Mouse (Mus musculus): Measurements from ENCODE around the gene Tbc1d8. TPM values are rescaled to one million over a fixed set of nuclear protein-coding genes. Genes with fewer than 3 reads are reported as not detected.

The Tbc1d8 gene
- total and polyA plus RNA-seq, 3 experiments: 1.5 to 2.4 TPM; not detected in 1

- H3K79me2 ChIP-seq (ENCODE audit: control insufficient read depth, insufficient read depth, low read length, poor library complexity): no peaks in the 10 kb centered on the region
- TF ChIP-seq HCFC1 (IDR thresholded peaks at IDR 0.05; ENCODE audit: low read depth, low read length) (no peak), SMC3 (IDR thresholded peaks at IDR 0.05; ENCODE audit: low read depth, low read length) (no peak), GATA1 (IDR thresholded peaks at IDR 0.05; ENCODE audit: low read depth, low read length) (no peak), SIN3A (IDR thresholded peaks at IDR 0.05; ENCODE audit: low read length) (no peak), POLR2A (IDR thresholded peaks at IDR 0.05; ENCODE audit: control insufficient read depth in 1 of 2, insufficient read depth in 1 of 2, low read depth in 1 of 2, low read length in 2 of 2, poor library complexity in 1 of 2) (no peak), POLR2AphosphoS5 (IDR thresholded peaks at IDR 0.05; ENCODE audit: borderline replicate concordance, low read depth, low read length) (no peak), ZKSCAN1 (IDR thresholded peaks at IDR 0.05; ENCODE audit: low read depth, low read length) (no peak), RCOR1 (IDR thresholded peaks at IDR 0.05; ENCODE audit: low read depth, low read length) (no peak), ELF1 (IDR thresholded peaks at IDR 0.05; ENCODE audit: low read depth, low read length) (no peak), MYB (IDR thresholded peaks at IDR 0.05; ENCODE audit: low read depth, low read length) (no peak), MAZ (IDR thresholded peaks at IDR 0.05; ENCODE audit: low read depth, low read length) (no peak), ZMIZ1 (IDR thresholded peaks at IDR 0.05; ENCODE audit: low read depth, low read length) (no peak), ZNF384 (IDR thresholded peaks at IDR 0.05; ENCODE audit: low read depth, low read length) (no peak)
- H3K27ac ChIP-seq (ENCODE audit: control insufficient read depth, low read depth, low read length): no peak overlapping the region
- H3K9ac ChIP-seq (ENCODE audit: control insufficient read depth, low read depth, low read length, poor library complexity, severe bottlenecking): no peak overlapping the region
- H3K9me3 ChIP-seq (replicated peaks; ENCODE audit: insufficient read depth, low read length): no peaks in the 10 kb centered on the region
- no peak overlapping the region for H3K4me3 ChIP-seq (ENCODE audit: control insufficient read depth in 1 of 2, insufficient read depth in 1 of 2, low read depth in 2 of 2, low read length in 2 of 2)
- peaks cover 3 to 14% of the 10 kb centered on the region in 2 experiments for H3K4me1 ChIP-seq (ENCODE audit: control insufficient read depth in 1 of 2, insufficient read depth in 2 of 2, low read length in 2 of 2)
- no peaks in the 10 kb centered on the region for H3K27me3 ChIP-seq (ENCODE audit: control insufficient read depth in 1 of 2, insufficient read depth in 2 of 2, low read length in 2 of 2)
- no peak for DNase-seq (ENCODE audit: low read depth, low spot score)
- peaks cover 0 to 15% of the 10 kb centered on the region in 2 experiments; a peak in 2 of 4 replicates for H3K36me3 ChIP-seq (ENCODE audit: control insufficient read depth in 1 of 2, insufficient read depth in 2 of 2, low read length in 2 of 2)
Measured at GRCm38 (mm10) chr1:39394096-39394495, 84.5 kb downstream of the Tbc1d8 start.

GRCm38 (mm10) chr1:39393217-39393867 lies 85.2 kb downstream of the Tbc1d8 start:
- DNase-seq (ENCODE audit: low read depth, low spot score): peak; percentile 77
- Histone ChIP-seq H3K27ac (ENCODE audit: control insufficient read depth, low read depth, low read length) (no peak overlapping the region), H3K36me3 (ENCODE audit: control insufficient read depth in 1 of 2, insufficient read depth in 2 of 2, low read length in 2 of 2) (peaks cover 0 to 20% of the 10 kb centered on the region in 2 experiments; a peak in 2 of 4 replicates), H3K4me1 (ENCODE audit: control insufficient read depth in 1 of 2, insufficient read depth in 2 of 2, low read length in 2 of 2) (peaks cover 5 to 20% of the 10 kb centered on the region in 2 experiments), H3K4me3 (ENCODE audit: control insufficient read depth in 1 of 2, insufficient read depth in 1 of 2, low read depth in 2 of 2, low read length in 2 of 2) (no peak overlapping the region), H3K79me2 (ENCODE audit: control insufficient read depth, insufficient read depth, low read length, poor library complexity) (no peaks in the 10 kb centered on the region), H3K9ac (ENCODE audit: control insufficient read depth, low read depth, low read length, poor library complexity, severe bottlenecking) (no peak overlapping the region), H3K27me3 (ENCODE audit: control insufficient read depth in 1 of 2, insufficient read depth in 2 of 2, low read length in 2 of 2) (no peaks in the 10 kb centered on the region), H3K9me3 (replicated peaks; ENCODE audit: insufficient read depth, low read length) (no peaks in the 10 kb centered on the region)
- no peak for TF ChIP-seq HCFC1 (IDR thresholded peaks at IDR 0.05; ENCODE audit: low read depth, low read length)
- TF ChIP-seq CHD1 (IDR thresholded peaks at IDR 0.05; ENCODE audit: low read depth, low read length): no peak
- TF ChIP-seq RCOR1 (IDR thresholded peaks at IDR 0.05; ENCODE audit: low read depth, low read length): peak; percentile 81
- TF ChIP-seq GATA1 (IDR thresholded peaks at IDR 0.05; ENCODE audit: low read depth, low read length): peak; percentile 35; the same call in 1 of the 2 replicates
- peak; percentile 26; the same call in 1 of the 2 replicates for TF ChIP-seq SIN3A (IDR thresholded peaks at IDR 0.05; ENCODE audit: low read length)
- 0 out of 2 replicates have a peak, but pooled peaks have one; percentile 8 for TF ChIP-seq SMC3 (IDR thresholded peaks at IDR 0.05; ENCODE audit: low read depth, low read length)
- no peak for TF ChIP-seq ZNF384 (IDR thresholded peaks at IDR 0.05; ENCODE audit: low read depth, low read length)
- TF ChIP-seq TCF12 (IDR thresholded peaks at IDR 0.05; ENCODE audit: low read depth, low read length): peak; percentile 69
- TF ChIP-seq GABPA (IDR thresholded peaks at IDR 0.05; ENCODE audit: low read depth, low read length): no peak
- TF ChIP-seq MAZ (IDR thresholded peaks at IDR 0.05; ENCODE audit: low read depth, low read length): no peak
- TF ChIP-seq MXI1 (IDR thresholded peaks at IDR 0.05; ENCODE audit: low read depth, low read length): peak; percentile 19; the same call in 1 of the 2 replicates
- peak in 1 of 2 experiments; percentile 74; a peak in 3 of 4 replicates for TF ChIP-seq EP300 (IDR thresholded peaks at IDR 0.05; ENCODE audit: low read depth in 1 of 2, low read length in 2 of 2)
- peak; percentile 70; the same call in 1 of the 2 replicates for TF ChIP-seq ETS1 (IDR thresholded peaks at IDR 0.05; ENCODE audit: low read depth, low read length)
- 0 out of 2 replicates have a peak, but pooled peaks have one; percentile 48 for TF ChIP-seq BHLHE40 (IDR thresholded peaks at IDR 0.05; ENCODE audit: borderline replicate concordance, low read depth, low read length)
- TF ChIP-seq NRF1 (IDR thresholded peaks at IDR 0.05; ENCODE audit: insufficient read depth, low read depth, low read length, poor library complexity, severe bottlenecking): no peak
- TF ChIP-seq TAL1 (IDR thresholded peaks at IDR 0.05; ENCODE audit: low read length): peak; percentile 85
